Mouse (Mus musculus): ENCODE measurements around the gene Pald1. TPM values are rescaled to one million over a fixed set of nuclear protein-coding genes. Genes with fewer than 3 reads are reported as not detected.

Gene Pald1
- polyA plus RNA-seq, 1 experiment, result 0.06 TPM

DNA sequence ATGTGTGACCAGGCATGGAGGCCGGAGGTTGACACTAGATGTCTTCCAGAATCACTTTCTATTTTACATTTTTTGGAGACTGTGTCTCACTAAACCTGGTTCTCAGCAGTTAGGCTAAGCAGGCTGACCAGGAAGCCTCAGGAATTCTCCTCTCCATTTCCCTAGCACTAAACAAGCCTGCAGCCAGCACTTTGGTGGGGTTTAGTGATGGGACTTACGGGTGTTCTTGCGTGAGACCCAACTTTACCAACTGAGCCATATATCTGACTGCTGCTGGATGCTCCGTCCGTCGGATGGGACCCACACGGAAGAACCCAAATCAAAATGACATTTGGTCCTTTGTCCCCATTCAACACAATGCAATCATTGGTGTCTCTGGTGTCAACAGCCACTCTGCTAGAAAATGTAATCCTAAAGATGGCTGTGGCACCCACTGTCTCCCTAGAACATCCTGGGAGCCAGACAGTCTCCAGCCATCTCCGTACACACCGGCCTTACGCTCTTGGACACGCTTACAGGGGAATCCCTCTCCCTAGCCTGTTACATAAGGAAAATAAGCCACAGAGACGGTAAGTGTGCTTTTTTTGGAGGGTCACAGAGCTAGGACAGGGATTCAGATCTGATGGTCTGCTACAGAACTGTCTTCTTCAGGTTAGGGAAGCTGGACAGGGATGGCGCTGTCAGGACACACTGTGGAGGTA is 3.8 kb downstream of the Pald1 start:
- Histone ChIP-seq H3K4me1 (ENCODE audit: control insufficient read depth) (peaks cover 15% of the 10 kb centered on the region), H3K9me3 (ENCODE audit: control insufficient read depth, low read length) (no peaks in the 10 kb centered on the region; the same call in 1 of the 2 replicates), H3K4me3 (replicated peaks) (no peak overlapping the region), H3K27me3 (ENCODE audit: control insufficient read depth) (peaks cover 49% of the 10 kb centered on the region), H3K36me3 (ENCODE audit: control insufficient read depth) (no peaks in the 10 kb centered on the region)
- no peak for TF ChIP-seq TAL1 (IDR thresholded peaks at IDR 0.05; ENCODE audit: low read length)
- TF ChIP-seq GATA1 (IDR thresholded peaks at IDR 0.05; ENCODE audit: low read length), result no peak

DNA sequence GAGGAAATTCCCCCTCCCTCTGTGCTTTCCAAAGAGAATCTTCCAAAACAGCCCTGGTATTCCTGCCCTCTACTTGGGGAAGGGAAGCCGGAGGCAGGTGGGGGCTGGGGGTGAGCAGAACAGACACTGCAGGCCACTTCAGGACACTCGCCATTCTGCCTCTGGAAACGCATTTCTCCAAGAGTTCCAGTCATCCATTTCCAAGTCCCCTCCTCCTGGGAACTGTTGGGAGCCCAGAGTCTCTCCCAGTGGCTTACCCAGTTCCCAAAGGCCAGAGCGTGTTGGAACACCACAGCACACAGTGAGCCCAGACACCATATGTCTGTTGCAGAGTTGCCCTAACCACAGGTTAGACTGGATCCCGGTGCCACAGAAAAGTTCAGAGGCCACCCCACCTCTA is 4.6 kb downstream of the Pald1 start:
- TF ChIP-seq TAL1 (IDR thresholded peaks at IDR 0.05; ENCODE audit: low read length), result no peak
- no peak for TF ChIP-seq GATA1 (IDR thresholded peaks at IDR 0.05; ENCODE audit: low read length)
- no peaks in the 10 kb centered on the region for H3K36me3 ChIP-seq (ENCODE audit: control insufficient read depth)
- H3K4me3 ChIP-seq (replicated peaks), result no peak overlapping the region
- H3K9me3 ChIP-seq (ENCODE audit: control insufficient read depth, low read length), result no peaks in the 10 kb centered on the region; the same call in 1 of the 2 replicates
- peaks cover 14% of the 10 kb centered on the region for H3K4me1 ChIP-seq (ENCODE audit: control insufficient read depth)
- peaks cover 41% of the 10 kb centered on the region for H3K27me3 ChIP-seq (ENCODE audit: control insufficient read depth)

DNA sequence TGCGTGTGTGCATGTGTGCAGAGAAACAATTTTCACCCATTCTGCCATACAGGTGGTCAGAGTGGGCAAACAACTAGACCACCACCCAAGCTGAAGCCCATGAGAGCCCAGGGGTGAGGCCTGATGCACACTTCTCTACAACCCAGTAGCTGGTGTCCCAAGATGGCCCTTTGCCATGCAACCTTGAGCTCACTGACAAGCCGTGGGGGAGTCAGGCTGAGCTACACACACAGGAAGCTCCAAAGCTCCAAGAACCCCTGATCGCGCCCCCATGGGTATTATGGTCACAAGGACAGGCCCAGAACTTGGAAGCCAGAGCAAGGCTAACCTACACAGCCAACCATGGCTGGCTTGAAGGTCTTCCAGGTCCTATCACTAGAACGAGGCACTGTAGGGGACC is 5.3 kb downstream of the Pald1 start:
- peaks cover 7% of the 10 kb centered on the region for H3K4me1 ChIP-seq (ENCODE audit: control insufficient read depth)
- no peaks in the 10 kb centered on the region; the same call in 1 of the 2 replicates for H3K9me3 ChIP-seq (ENCODE audit: control insufficient read depth, low read length)
- TF ChIP-seq GATA1 (IDR thresholded peaks at IDR 0.05; ENCODE audit: low read length) (no peak), TAL1 (IDR thresholded peaks at IDR 0.05; ENCODE audit: low read length) (no peak)
- no peaks in the 10 kb centered on the region for H3K36me3 ChIP-seq (ENCODE audit: control insufficient read depth)
- H3K4me3 ChIP-seq (replicated peaks), result no peak overlapping the region
- H3K27me3 ChIP-seq (ENCODE audit: control insufficient read depth), result peaks cover 35% of the 10 kb centered on the region

DNA sequence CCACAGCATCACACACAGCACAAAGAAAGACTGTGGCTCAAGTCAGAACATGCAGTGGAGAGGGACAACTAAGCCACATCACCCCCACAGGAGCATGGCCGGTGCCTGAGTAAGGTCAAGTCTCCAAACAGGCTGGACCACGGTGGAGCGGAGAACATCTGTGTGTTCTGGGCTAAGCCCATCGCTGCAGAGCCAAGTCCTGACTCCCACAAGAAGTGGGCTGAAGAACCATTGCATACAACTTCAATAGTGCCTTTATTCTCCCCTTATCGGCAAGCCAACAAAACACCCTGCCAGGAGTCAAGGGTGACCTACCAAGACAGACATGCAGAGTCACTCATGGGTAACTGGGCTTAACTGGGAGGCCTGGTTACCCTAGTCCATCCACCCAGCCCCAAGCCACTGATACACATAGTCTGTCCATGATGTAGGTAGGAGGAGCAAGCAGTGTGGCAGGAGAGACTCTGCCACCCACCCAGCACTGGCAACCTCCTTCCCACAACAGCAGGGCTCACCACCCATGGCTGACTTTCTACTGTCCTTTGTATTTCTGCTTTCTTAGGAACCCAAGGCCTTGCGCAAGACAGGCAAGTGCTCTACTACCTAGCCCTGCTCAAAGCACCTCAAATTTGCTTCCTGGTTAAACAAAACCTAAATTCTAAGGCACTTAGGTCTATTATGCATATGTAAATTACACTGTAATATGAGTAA is 8.4 kb downstream of the Pald1 start:
- TF ChIP-seq GATA1 (IDR thresholded peaks at IDR 0.05; ENCODE audit: low read length) (no peak), TAL1 (IDR thresholded peaks at IDR 0.05; ENCODE audit: low read length) (no peak)
- H3K4me1 ChIP-seq (ENCODE audit: control insufficient read depth), result peaks cover 2% of the 10 kb centered on the region; the same call in 1 of the 2 replicates

DNA sequence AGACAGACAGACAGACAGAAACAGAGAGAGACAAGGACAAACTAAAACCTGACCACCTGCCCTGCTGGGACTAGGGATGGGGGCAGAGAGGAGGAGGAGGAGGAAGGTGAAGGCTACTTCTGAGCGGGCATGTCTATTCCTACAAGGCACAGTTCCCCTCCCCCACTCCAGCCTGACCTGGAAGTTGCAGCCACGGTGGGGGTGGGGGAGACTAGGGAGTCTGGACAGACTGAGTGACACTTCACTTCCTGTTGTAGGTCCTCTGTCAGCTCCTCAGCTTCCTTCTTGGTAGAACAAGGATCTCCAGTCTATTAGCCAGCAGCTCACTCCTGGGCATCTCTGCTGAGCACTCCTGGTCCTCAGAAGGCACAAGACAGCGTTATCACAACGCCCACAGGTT is 9.3 kb downstream of the Pald1 start:
- H3K4me3 ChIP-seq (replicated peaks), result no peak overlapping the region
- no peak for TF ChIP-seq GATA1 (IDR thresholded peaks at IDR 0.05; ENCODE audit: low read length)
- TF ChIP-seq TAL1 (IDR thresholded peaks at IDR 0.05; ENCODE audit: low read length), result no peak
- no peaks in the 10 kb centered on the region for H3K27me3 ChIP-seq (ENCODE audit: control insufficient read depth)
- H3K9me3 ChIP-seq (ENCODE audit: control insufficient read depth, low read length), result no peaks in the 10 kb centered on the region
- H3K4me1 ChIP-seq (ENCODE audit: control insufficient read depth), result peaks cover 2% of the 10 kb centered on the region; the same call in 1 of the 2 replicates
- no peaks in the 10 kb centered on the region for H3K36me3 ChIP-seq (ENCODE audit: control insufficient read depth)

More for the DNA sequence above, 8.4 kb downstream of the Pald1 start:
- Histone ChIP-seq H3K27me3 (ENCODE audit: control insufficient read depth) (peaks cover 4% of the 10 kb centered on the region), H3K36me3 (ENCODE audit: control insufficient read depth) (no peaks in the 10 kb centered on the region), H3K9me3 (ENCODE audit: control insufficient read depth, low read length) (no peaks in the 10 kb centered on the region), H3K4me3 (replicated peaks) (no peak overlapping the region)

DNA sequence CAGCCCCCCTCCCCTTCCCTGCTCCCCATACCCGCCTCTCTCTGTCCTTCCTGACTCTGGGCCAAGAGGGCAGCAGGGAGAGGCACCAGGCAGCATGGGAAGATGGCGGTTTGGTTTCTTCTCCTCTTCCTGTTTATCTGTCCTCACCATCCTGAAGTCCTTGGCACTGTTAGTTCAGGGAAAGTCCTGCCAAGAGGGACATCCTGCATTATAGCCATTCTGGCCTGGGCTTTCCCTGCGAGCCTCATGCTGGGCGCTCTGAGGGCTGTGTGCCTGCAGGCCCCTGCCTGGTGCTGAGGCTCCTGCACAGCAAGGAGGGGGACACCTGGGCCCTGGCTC is 10.8 kb downstream of the Pald1 start:
- no peak overlapping the region for H3K4me3 ChIP-seq (replicated peaks)
- H3K36me3 ChIP-seq (ENCODE audit: control insufficient read depth), result no peaks in the 10 kb centered on the region
- H3K27me3 ChIP-seq (ENCODE audit: control insufficient read depth), result no peaks in the 10 kb centered on the region
- H3K9me3 ChIP-seq (ENCODE audit: control insufficient read depth, low read length), result no peaks in the 10 kb centered on the region
- peaks cover 2% of the 10 kb centered on the region; the same call in 1 of the 2 replicates for H3K4me1 ChIP-seq (ENCODE audit: control insufficient read depth)
- TF ChIP-seq TAL1 (IDR thresholded peaks at IDR 0.05; ENCODE audit: low read length) (no peak), GATA1 (IDR thresholded peaks at IDR 0.05; ENCODE audit: low read length) (no peak)

DNA sequence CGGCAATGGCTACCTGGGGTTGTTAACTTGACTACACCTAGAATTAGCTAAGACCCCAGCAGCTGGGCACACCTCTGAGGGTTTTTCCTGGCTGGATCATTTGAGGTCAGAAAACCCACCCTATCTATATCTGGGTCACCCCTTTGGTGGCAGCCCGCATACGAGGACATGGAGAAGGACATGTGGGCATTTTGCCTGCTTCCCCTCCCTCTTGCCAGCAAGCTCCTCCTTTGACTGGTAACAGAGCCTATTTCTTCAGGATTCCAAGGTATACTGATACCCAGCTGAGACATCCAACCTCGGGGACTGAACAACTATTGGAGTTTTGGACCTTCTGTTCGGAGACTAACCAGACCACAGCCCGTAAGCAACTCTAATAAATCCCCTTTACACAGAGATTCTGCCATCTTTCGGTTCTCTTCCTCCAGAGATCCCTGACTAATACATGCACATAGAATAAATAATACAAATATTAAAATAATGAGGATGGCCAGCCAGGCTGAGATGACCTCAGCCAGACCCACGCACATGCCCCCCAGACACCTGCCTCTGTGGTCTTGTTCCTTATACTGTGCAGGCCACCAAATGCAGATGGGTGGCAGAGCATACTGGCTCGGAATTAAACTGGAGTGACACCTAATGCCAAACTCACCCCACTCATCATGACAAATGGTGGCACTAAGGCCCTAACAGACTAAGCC is 11.3 kb downstream of the Pald1 start:
- no peak for TF ChIP-seq TAL1 (IDR thresholded peaks at IDR 0.05; ENCODE audit: low read length)
- TF ChIP-seq GATA1 (IDR thresholded peaks at IDR 0.05; ENCODE audit: low read length), result no peak
- H3K9me3 ChIP-seq (ENCODE audit: control insufficient read depth, low read length), result no peaks in the 10 kb centered on the region
- no peak overlapping the region for H3K4me3 ChIP-seq (replicated peaks)
- peaks cover 2% of the 10 kb centered on the region; the same call in 1 of the 2 replicates for H3K4me1 ChIP-seq (ENCODE audit: control insufficient read depth)
- H3K27me3 ChIP-seq (ENCODE audit: control insufficient read depth), result no peaks in the 10 kb centered on the region
- no peaks in the 10 kb centered on the region for H3K36me3 ChIP-seq (ENCODE audit: control insufficient read depth)

DNA sequence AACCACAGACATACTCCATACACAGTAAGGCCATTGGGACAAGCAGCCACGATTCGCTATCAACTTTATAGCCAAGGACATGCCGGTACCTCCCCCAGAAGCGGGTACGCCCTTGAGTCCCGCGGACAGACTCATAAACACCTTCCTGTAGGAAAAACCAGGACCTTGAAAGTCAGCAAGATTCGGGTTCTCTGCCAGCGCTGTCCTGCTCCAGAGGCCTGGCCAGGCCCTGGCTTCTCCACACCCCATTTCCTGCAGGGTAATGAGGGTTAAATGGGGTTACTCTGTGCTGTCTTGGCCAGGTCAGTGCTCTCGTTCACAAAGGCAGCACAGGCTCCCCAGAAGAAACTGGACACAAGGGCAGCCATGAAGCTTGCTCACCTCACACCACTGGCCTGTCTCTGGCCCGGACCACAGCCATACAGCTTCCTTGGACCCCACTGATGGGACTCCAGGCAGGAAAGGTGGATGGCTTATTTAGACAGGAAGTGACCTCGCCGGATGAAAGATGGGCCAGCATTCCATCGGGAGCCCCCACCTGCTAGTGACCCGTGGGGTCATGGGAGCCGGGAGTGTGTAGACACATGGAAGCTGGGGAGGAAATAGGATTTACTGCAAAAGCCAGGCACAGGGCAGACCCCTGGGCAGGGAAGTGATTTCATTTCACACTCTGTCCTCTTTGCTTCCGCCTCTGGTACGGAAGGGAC is 12.9 kb downstream of the Pald1 start:
- no peaks in the 10 kb centered on the region for H3K9me3 ChIP-seq (ENCODE audit: control insufficient read depth, low read length)
- no peaks in the 10 kb centered on the region for H3K27me3 ChIP-seq (ENCODE audit: control insufficient read depth)
- H3K4me3 ChIP-seq (replicated peaks), result no peak overlapping the region
- TF ChIP-seq GATA1 (IDR thresholded peaks at IDR 0.05; ENCODE audit: low read length), result no peak
- TF ChIP-seq TAL1 (IDR thresholded peaks at IDR 0.05; ENCODE audit: low read length), result no peak
- H3K4me1 ChIP-seq (ENCODE audit: control insufficient read depth), result peaks cover 2% of the 10 kb centered on the region; the same call in 1 of the 2 replicates
- H3K36me3 ChIP-seq (ENCODE audit: control insufficient read depth), result no peaks in the 10 kb centered on the region
